Mouse (Mus musculus): ENCODE results near the gene Ercc4.

Ercc4 gene

GRCm38 (mm10) chr16:13147810-13148555 lies 38.5 kb downstream of the Ercc4 start:
- no peak for DNase-seq (ENCODE audit: low spot score in 2 of 2)

GRCm38 (mm10) chr16:13149950-13150349 lies 40.5 kb downstream of the Ercc4 start:
- DNase-seq (ENCODE audit: low spot score in 2 of 2), result no peak

DNA sequence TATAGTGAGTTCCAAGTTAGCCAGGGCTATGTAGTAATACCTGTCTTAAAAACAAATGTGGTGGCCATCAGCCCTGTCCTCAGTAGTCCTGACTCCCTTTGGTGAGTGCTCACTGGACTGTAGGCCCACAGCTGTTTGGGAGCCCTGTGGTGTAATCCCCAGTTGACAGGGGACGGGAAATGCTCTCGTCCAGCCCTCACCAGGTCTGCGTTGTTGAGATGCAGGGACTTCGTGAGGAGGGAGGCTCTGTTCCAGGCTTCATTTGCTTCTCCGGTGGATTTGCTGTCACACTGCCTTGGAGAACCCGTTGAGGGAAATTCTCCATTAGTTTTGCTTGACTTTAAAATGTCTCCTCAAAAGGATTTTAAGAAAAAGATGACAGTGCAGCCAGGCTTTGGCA lies 41.3 kb downstream of the Ercc4 start:
- no peak for DNase-seq (ENCODE audit: low spot score in 2 of 2)

GRCm38 (mm10) chr16:13152475-13152874 lies 43.0 kb downstream of the Ercc4 start:
- DNase-seq (ENCODE audit: low spot score in 2 of 2), result no peak

GRCm38 (mm10) chr16:13153215-13153614 lies 43.7 kb downstream of the Ercc4 start:
- DNase-seq (ENCODE audit: low spot score in 2 of 2), result no peak

GRCm38 (mm10) chr16:13154352-13154751 lies 44.9 kb downstream of the Ercc4 start:
- no peak for DNase-seq (ENCODE audit: low spot score in 2 of 2)

- no peak for DNase-seq (ENCODE audit: low spot score in 2 of 2)
Measured at GRCm38 (mm10) chr16:13157314-13157713, 47.8 kb downstream of the Ercc4 start.

- DNase-seq (ENCODE audit: low spot score in 2 of 2), result no peak
Measured at GRCm38 (mm10) chr16:13158153-13158670, 48.7 kb downstream of the Ercc4 start.

DNA sequence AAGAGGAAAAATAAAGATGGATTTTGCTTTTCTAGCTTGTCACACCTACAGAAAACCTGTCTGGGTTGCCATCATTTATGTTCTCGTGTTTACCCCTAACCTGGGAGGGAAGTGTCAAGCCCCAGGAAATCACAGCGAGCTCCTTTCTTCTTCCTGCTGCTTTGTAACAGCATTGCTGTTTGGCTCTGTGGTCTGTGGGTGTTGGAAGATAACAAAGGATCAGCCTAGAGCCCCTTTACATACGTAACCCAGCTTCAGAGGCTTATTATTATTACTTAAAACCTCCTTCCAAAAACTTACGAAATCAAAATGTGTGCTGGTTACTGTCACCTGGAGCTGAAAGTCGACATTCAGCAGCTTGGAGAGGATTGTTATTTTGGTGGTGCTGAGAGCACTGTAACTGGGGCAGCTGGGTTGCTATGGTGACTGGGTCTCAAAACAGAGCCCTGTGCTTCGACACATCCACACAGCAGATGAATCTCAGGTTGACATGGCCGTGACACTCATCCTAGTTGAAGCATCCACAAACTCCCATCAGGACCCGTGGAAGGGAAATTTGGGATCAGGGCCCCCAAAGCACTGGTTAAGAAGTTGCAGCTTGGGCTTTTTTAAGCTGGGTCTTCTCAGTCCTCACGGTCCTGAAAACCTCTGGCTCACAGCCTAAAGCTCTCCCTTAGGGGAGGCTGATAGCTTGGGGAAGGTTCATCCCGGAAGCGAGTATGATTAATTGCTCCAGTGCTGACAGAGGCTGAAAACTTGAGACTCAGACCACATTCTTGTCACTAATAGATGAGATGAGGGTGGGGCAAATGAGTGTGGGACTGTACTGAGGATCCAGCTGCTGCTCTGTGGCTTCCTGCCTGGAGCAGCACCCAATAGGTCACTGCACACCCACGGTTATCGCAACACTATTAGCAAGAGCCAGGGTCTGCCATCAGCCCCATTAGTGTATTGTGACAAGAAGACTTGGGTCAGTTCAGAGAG lies 49.7 kb downstream of the Ercc4 start:
- no peak for DNase-seq (ENCODE audit: low spot score in 2 of 2)

GRCm38 (mm10) chr16:13159927-13160644 lies 50.6 kb downstream of the Ercc4 start:
- peak; percentile 71 to 79 for DNase-seq (ENCODE audit: low spot score in 2 of 2)

GRCm38 (mm10) chr16:13161516-13161915 lies 52.0 kb downstream of the Ercc4 start:
- DNase-seq (ENCODE audit: low spot score in 2 of 2), result no peak

DNA sequence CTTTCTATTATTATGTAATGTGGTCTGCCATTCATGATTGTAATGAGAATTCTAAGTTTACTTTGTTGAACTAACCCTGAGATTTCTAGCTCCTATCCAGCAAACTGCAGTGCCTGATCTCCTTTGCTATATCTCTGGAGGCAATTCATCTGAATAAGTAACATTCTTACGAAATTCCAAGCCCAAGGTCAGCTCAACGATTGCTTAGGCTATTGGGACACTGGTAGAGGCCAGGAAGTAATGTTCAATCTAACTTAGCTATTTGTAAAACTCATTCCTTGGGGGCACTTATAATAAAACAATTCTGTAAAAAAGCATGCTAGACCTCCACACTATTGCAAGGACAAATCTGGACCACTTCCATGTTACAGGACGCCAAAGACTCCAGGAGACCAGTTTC lies 58.2 kb downstream of the Ercc4 start:
- DNase-seq (ENCODE audit: low spot score in 2 of 2), result no peak

GRCm38 (mm10) chr16:13173055-13173742 lies 63.7 kb downstream of the Ercc4 start:
- no peak for DNase-seq (ENCODE audit: low spot score in 2 of 2)

DNA sequence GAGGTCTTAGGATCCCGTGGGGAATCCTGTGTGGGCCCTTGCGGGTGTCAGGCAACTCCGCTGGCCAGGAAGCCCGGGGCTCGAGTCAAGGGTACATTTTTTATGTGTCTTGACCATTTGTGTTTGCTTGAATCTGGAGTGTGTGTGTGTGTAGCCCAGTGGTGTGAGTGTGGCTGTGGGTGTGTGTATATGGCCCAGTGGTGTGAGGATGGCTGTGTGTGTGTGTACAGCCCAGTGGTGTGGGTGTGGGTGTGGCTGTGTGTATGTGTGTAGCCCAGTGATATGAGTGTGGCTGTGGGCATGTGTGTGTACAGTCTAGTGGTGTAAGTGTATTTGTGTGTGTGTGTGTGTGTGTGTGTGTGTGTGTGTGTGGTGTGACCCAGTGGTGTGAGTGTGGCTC lies 73.0 kb downstream of the Ercc4 start:
- no peak for DNase-seq (ENCODE audit: low spot score in 2 of 2)

GRCm38 (mm10) chr16:13183182-13183742 lies 73.8 kb downstream of the Ercc4 start:
- no peak for DNase-seq (ENCODE audit: low spot score in 2 of 2)

- no peak for DNase-seq (ENCODE audit: low spot score in 2 of 2)
Measured at GRCm38 (mm10) chr16:13184381-13184780, 74.9 kb downstream of the Ercc4 start.

DNA sequence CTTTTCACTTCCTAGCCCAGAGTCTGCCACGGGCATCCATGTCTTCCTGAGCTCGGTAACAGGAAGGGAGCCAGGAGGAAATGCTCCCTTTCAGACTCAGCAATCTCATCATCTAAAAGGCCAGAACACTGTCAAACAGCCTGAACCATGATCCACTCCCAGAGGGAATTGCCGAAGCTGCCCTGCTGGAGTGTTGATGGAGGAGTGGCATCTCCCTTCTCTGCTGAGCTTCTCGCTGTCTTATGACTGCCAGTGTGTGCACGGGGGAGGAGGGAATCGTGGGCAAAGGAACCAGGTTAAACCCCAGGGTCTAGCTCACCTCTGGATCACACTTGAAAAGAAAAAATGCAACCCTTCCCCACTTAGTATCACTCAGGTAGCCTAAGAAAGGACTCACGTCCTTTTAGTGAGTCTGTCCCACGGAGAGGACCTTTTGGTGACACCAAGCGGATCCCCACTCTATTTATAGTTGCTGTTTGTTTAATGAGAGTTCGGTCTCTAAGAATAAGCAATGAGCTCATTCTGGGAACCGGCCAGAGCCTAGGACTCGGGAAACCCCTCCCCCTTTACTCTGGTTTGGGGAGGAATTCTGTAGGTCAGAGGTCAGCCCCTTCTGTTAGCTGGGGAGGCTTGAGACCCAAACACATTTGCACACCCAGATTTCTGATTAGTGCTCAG lies 80.1 kb downstream of the Ercc4 start:
- no peak for DNase-seq (ENCODE audit: low spot score in 2 of 2)

DNA sequence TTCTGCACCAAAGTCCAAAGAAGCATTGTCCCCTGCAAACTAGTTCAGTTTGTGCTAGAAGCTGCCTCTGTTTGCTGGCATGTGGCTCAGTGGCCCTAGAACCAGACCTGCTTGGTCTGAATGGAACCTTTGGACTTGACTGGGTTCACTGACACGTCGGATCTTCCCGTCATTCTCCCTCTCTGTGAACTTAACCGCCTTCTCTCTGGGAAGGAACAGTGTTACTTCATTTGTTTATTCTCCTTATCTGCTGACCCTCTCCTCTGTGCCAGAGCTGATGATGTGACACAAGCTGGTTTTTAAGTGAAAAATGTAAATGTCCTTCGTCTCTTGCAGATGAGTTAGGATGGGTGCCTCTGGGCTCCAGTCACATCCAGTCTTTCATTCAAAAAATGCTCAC lies 81.0 kb downstream of the Ercc4 start:
- no peak for DNase-seq (ENCODE audit: low spot score in 2 of 2)

- DNase-seq (ENCODE audit: low spot score in 2 of 2), result no peak
Measured at GRCm38 (mm10) chr16:13191166-13191565, 81.7 kb downstream of the Ercc4 start.

DNA sequence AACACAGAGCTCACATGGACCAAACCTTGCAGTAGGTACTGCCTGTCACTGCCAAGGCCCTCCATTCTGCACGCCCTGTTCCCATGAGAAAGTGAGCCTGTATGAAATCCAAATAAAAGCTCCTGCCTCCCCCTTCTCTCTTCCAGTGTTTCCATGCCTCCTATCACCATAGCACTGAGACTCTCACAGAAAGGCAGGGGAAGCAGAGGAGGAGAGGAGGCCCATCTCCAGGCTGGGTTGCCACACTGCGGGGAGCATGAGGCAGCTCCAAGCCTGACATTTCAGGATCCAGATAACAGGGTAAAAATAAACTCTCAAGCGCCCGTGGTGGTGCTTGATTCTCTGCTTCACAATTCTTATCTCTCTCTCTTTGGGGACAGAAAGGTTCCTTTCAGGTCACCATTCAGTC lies 84.2 kb downstream of the Ercc4 start:
- DNase-seq (ENCODE audit: low spot score in 2 of 2), result no peak

Measured in spleen, postnatal 14 days (tissue).